Mouse (Mus musculus) cerebellum, adult 2 months (tissue): ENCODE measurements at regions not wholly inside any gene's neighbourhood (a gene's known extent, or its start where the extent isn't known, plus 50 kb on each side); places are given as distances from the start of the nearest gene placed in this dataset.
"Not testable (repeated sequence)": the region's sequence is repeated elsewhere in the genome, so short reads cannot be mapped to it uniquely, and the experiment has no call there.

Source experiments
- CTCF ChIP-seq: fragments of 200-500 bp; IDR thresholded peaks from 2 replicates; pipeline ENCODE4 v1.5.1; 2011; ENCODE audit warnings: low read depth, mild to moderate bottlenecking, control low read depth, low read length, moderate library complexity, borderline replicate concordance; ENCODE audit not compliant: insufficient read depth
- POLR2A ChIP-seq: fragments of 200-500 bp; IDR thresholded peaks from 2 replicates; pipeline ENCODE4 v1.6.1; 2011; ENCODE audit warnings: low read length, control low read depth, borderline replicate concordance; ENCODE audit not compliant: insufficient read depth

- not testable (repeated sequence) for TF ChIP-seq POLR2A, CTCF
These were observed 178.9 kb upstream of the Zfp386 start for GRCm38 (mm10) chr12:115868631-115869030.
